Mouse (Mus musculus): Measurements from ENCODE around the gene Eif4e1b. TPM values are rescaled to one million over a fixed set of nuclear protein-coding genes. Genes with fewer than 3 reads are reported as not detected.

Gene Eif4e1b
- polyA plus RNA-seq, 1 experiment from 2014 or later, result not detected

DNA sequence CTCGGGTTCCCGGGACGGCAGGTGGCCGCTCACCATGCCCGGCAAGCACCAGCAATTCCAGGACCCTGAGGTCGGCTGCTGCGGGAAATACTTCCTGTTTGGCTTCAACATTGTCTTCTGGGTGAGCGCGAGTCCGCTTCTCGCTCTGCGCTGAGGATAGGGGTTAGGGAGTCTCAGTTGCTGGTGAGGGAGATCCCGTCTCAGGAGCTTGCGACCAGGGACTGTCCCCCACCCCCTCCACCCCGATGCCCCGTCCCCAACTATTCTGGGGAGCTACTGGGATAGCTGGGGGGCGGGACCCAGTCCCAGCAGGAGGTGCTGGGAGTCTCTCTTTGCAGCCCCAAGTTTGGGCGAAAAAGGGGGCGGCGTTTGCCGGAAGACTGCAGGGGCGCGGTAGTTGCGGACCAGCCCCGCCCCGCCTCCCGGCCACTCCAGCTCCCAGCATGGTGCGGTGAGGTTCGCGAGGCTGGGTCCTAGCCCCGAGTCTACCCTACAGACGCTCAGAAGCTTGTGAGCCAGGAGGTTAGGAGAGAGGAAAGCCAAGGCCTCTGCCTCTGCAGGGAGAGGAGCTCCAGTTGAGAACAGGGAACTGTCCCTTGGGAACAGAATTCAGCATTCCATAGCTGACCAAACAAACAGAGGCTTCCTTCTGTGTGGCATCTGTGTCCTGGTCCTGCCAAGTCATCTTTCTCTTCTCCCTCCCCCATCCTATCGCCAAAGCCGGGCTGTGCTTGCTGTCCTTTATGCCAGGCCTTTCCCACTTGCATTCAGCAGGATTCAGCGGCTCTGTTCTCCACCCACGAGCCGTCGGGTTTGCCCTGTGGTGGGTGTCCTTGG, 6.0 kb downstream of the Eif4e1b start:
- H3K27me3 ChIP-seq, result peaks cover 47% of the 10 kb centered on the region
- ATAC-seq (ENCODE audit: low read depth), result 0 out of 2 replicates have a peak, but pooled peaks have one; percentile 19
- H3K36me3 ChIP-seq, result no peaks in the 10 kb centered on the region
- no peaks in the 10 kb centered on the region; the same call in 1 of the 2 replicates for H3K9me3 ChIP-seq (replicated peaks)
- H3K4me2 ChIP-seq, result peak overlapping the region; percentile 76
- no peak for DNase-seq
- H3K27ac ChIP-seq, result no peak overlapping the region
- peak overlapping the region; percentile 26; the same call in 1 of the 2 replicates for H3K9ac ChIP-seq
- peak overlapping the region; percentile 56 for H3K4me3 ChIP-seq (replicated peaks)
- H3K4me1 ChIP-seq (replicated peaks), result peaks cover 18% of the 10 kb centered on the region
- 2% methylated on average over 38 of the region's 38 CpGs for WGBS (ENCODE audit: insufficient replicate concordance)

GRCm38 (mm10) chr13:54792259-54793230, 8.7 kb downstream of the Eif4e1b start:
- no peak for ATAC-seq (ENCODE audit: low read depth)
- H3K4me1 ChIP-seq (replicated peaks), result peaks cover 18% of the 10 kb centered on the region
- H3K4me3 ChIP-seq (replicated peaks), result no peak overlapping the region
- peaks cover 44% of the 10 kb centered on the region for H3K27me3 ChIP-seq
- H3K27ac ChIP-seq, result no peak overlapping the region
- no peak for DNase-seq
- H3K9me3 ChIP-seq (replicated peaks), result no peaks in the 10 kb centered on the region; the same call in 1 of the 2 replicates
- H3K4me2 ChIP-seq, result no peak overlapping the region
- no peak overlapping the region for H3K9ac ChIP-seq
- H3K36me3 ChIP-seq, result no peaks in the 10 kb centered on the region
- WGBS (ENCODE audit: insufficient replicate concordance), result 17% methylated on average over 21 of the region's 21 CpGs

DNA sequence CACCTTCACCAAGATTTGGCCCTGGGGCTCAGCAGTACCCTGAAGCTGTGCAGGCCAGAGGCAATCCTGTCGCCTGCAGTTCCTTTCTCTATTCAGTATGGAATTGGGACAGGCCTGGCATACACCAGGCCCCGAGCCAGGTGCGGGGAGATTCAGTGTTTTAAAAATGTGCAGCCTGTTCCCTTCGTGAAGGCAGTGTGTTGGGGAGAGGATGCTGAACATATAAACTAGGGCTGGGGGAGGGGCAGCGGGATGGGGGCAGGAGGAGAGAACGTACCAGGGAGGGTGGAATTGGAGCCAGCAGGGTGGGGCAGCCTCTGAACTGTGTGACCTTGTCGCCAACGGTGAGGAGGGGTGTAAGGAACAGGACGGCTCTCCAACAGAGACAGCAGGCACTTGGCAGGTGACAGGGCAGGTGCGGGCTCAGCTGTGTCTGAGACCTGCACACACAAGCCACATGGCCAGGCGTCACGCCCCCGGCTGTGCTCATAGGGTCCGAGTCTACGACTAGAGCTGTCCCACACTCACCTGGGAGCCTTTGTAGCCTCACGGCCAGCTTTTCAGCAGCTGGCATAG, 10.3 kb downstream of the Eif4e1b start:
- Histone ChIP-seq H3K4me3 (replicated peaks) (no peak overlapping the region), H3K9ac (no peak overlapping the region), H3K4me1 (replicated peaks) (peaks cover 14% of the 10 kb centered on the region), H3K27me3 (peaks cover 36% of the 10 kb centered on the region), H3K27ac (no peak overlapping the region), H3K4me2 (no peak overlapping the region), H3K9me3 (replicated peaks) (no peaks in the 10 kb centered on the region; the same call in 1 of the 2 replicates), H3K36me3 (no peaks in the 10 kb centered on the region)
- 69% methylated on average over 16 of the region's 16 CpGs for WGBS (ENCODE audit: insufficient replicate concordance)
- DNase-seq (no peak), ATAC-seq (ENCODE audit: low read depth) (no peak)

GRCm38 (mm10) chr13:54794843-54795242, 11.0 kb downstream of the Eif4e1b start:
- ATAC-seq (ENCODE audit: low read depth) (no peak), DNase-seq (no peak)
- Histone ChIP-seq H3K9me3 (replicated peaks) (no peaks in the 10 kb centered on the region), H3K27ac (no peak overlapping the region), H3K4me2 (no peak overlapping the region), H3K4me3 (replicated peaks) (no peak overlapping the region), H3K4me1 (replicated peaks) (peaks cover 7% of the 10 kb centered on the region), H3K9ac (no peak overlapping the region), H3K27me3 (peaks cover 29% of the 10 kb centered on the region), H3K36me3 (no peaks in the 10 kb centered on the region)
- WGBS (ENCODE audit: insufficient replicate concordance), result 43% methylated on average over 5 of the region's 5 CpGs

DNA sequence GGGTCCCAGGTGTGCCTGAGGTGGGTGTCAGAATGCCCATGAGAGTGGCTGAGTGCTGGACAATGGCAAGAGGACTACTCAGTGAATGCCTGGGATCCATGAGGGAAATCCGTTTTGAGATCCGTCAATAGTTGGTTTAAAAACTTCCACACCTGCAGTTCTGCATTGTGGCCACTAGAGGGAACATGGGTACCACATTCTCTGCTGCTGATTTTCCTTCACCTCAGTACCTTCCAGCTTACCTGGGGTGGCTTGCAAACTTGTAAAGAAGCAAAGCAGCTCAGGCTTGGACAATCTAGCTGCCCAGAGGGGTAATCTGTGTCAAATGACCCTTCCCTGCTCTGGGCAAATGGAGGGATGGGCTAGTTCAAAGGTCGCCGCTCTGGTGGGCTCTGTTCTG, 13.6 kb downstream of the Eif4e1b start:
- H3K27me3 ChIP-seq, result peaks cover 6% of the 10 kb centered on the region; the same call in 1 of the 2 replicates
- no peaks in the 10 kb centered on the region for H3K4me1 ChIP-seq (replicated peaks)
- DNase-seq, result no peak
- no peak for ATAC-seq (ENCODE audit: low read depth)
- WGBS (ENCODE audit: insufficient replicate concordance), result 43% methylated on average over 4 of the region's 4 CpGs
- H3K36me3 ChIP-seq, result no peaks in the 10 kb centered on the region
- no peak overlapping the region for H3K4me2 ChIP-seq
- H3K27ac ChIP-seq, result no peak overlapping the region
- H3K4me3 ChIP-seq (replicated peaks), result no peak overlapping the region
- no peaks in the 10 kb centered on the region for H3K9me3 ChIP-seq (replicated peaks)
- no peak overlapping the region for H3K9ac ChIP-seq

DNA sequence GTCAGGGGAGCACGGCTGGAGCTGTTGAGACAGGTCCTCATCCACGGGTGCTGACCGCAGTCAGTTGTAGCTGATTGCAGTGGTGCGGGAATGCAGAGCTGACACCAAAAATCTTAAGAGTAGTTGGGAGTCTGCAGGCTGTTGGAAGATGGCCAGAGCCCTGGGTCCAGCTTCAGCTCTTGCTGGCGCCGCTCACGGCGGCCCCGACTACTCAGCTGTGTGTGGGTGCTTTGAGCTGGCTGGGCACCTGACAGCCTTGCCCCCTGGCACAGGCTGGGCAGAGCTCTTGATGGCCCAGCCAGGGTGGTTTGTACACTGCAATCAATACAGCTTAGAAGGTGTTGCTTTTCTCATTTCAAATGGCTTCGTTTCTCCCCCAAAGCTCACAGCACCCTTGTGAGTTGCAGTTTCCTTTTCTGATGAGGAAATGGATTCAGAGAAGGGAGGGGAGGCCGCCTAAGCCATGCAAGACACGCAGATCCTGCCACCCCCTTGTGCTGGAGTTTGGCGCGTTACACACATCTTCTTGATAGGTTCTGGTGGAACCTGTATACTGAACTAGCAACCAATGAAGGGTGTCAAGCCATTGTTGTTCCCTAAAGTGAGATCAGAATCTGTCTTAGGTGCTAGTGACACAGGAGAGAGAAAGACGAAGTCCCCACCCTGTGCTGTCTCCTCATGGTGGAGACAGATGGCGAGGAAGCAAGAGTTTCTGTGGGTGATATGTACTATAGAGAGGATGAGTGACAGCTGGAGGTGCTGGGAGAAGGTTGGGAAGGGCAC, 14.3 kb downstream of the Eif4e1b start:
- Histone ChIP-seq H3K27me3 (no peaks in the 10 kb centered on the region), H3K4me1 (replicated peaks) (no peaks in the 10 kb centered on the region), H3K9ac (no peak overlapping the region), H3K27ac (no peak overlapping the region), H3K4me2 (no peak overlapping the region), H3K9me3 (replicated peaks) (no peaks in the 10 kb centered on the region), H3K36me3 (no peaks in the 10 kb centered on the region), H3K4me3 (replicated peaks) (no peak overlapping the region)
- WGBS (ENCODE audit: insufficient replicate concordance), result 63% methylated on average over 16 of the region's 16 CpGs
- ATAC-seq (ENCODE audit: low read depth) (no peak), DNase-seq (no peak)

GRCm38 (mm10) chr13:54798740-54799139, 14.9 kb downstream of the Eif4e1b start:
- Histone ChIP-seq H3K4me1 (replicated peaks) (no peaks in the 10 kb centered on the region), H3K4me2 (no peak overlapping the region), H3K9me3 (replicated peaks) (no peaks in the 10 kb centered on the region), H3K9ac (no peak overlapping the region), H3K4me3 (replicated peaks) (no peak overlapping the region), H3K27me3 (no peaks in the 10 kb centered on the region), H3K27ac (no peak overlapping the region), H3K36me3 (no peaks in the 10 kb centered on the region)
- DNase-seq (no peak), ATAC-seq (ENCODE audit: low read depth) (no peak)
- 50% methylated on average over 10 of the region's 10 CpGs for WGBS (ENCODE audit: insufficient replicate concordance)

GRCm38 (mm10) chr13:54799701-54800100, 15.9 kb downstream of the Eif4e1b start:
- peak; percentile 33 for DNase-seq
- 24% methylated on average over 9 of the region's 9 CpGs for WGBS (ENCODE audit: insufficient replicate concordance)
- Histone ChIP-seq H3K9me3 (replicated peaks) (no peaks in the 10 kb centered on the region), H3K4me2 (no peak overlapping the region), H3K4me3 (replicated peaks) (no peak overlapping the region), H3K9ac (no peak overlapping the region), H3K36me3 (no peaks in the 10 kb centered on the region), H3K27me3 (peaks cover 6% of the 10 kb centered on the region; the same call in 1 of the 2 replicates), H3K27ac (no peak overlapping the region), H3K4me1 (replicated peaks) (no peaks in the 10 kb centered on the region)
- ATAC-seq (ENCODE audit: low read depth), result no peak

- DNase-seq, result no peak
- Histone ChIP-seq H3K4me2 (no peak overlapping the region), H3K4me1 (replicated peaks) (no peaks in the 10 kb centered on the region)
Measured at GRCm38 (mm10) chr13:54800206-54800605, 16.4 kb downstream of the Eif4e1b start.

GRCm38 (mm10) chr13:54803010-54803409, 19.2 kb downstream of the Eif4e1b start:
- H3K27ac ChIP-seq, result no peak overlapping the region
- H3K9me3 ChIP-seq (replicated peaks), result no peaks in the 10 kb centered on the region
- no peak overlapping the region for H3K9ac ChIP-seq
- H3K36me3 ChIP-seq, result no peaks in the 10 kb centered on the region
- DNase-seq (no peak), ATAC-seq (ENCODE audit: low read depth) (no peak)
- H3K4me2 ChIP-seq, result no peak overlapping the region
- H3K4me1 ChIP-seq (replicated peaks), result no peaks in the 10 kb centered on the region
- 58% methylated on average over 6 of the region's 6 CpGs for WGBS (ENCODE audit: insufficient replicate concordance)
- peaks cover 23% of the 10 kb centered on the region for H3K27me3 ChIP-seq
- no peak overlapping the region for H3K4me3 ChIP-seq (replicated peaks)

More at GRCm38 (mm10) chr13:54800206-54800605, 16.4 kb downstream of the Eif4e1b start:
- Histone ChIP-seq H3K4me3 (replicated peaks) (no peak overlapping the region), H3K9me3 (replicated peaks) (no peaks in the 10 kb centered on the region), H3K9ac (no peak overlapping the region), H3K36me3 (no peaks in the 10 kb centered on the region), H3K27me3 (peaks cover 9% of the 10 kb centered on the region; the same call in 1 of the 2 replicates), H3K27ac (no peak overlapping the region)
- WGBS (ENCODE audit: insufficient replicate concordance), result 63% methylated on average over 4 of the region's 4 CpGs
- ATAC-seq (ENCODE audit: low read depth), result no peak

All from liver, embryonic 13.5 days (tissue).